Mouse (Mus musculus) monocyte, adult 5-6 weeks (primary cell): ENCODE data around the gene Mmgt1. TPM values are rescaled to one million over a fixed set of nuclear protein-coding genes. Genes with fewer than 3 reads are reported as not detected.

Experiments used
- total RNA-seq: library from RNA; stranded (forward); fragments of 200-1000, 200-491, 200-594 nt; gene quantifications from 3 replicates; pipeline ENCODE4 v1.2.3, GENCODE M21; 2017

Mmgt1 gene
- total RNA-seq, 1 experiment from 2014 or later: 7.4 TPM

Other genes starting within 250 kb of the Mmgt1 start
- 0.19 TPM in 1 of 3 replicates, not detected in the others for gene Smim10l2a, start 223.5 kb downstream of the Mmgt1 start, total RNA-seq
- 8.1 to 16.1 TPM in 2 of 3 replicates, not detected in the other for gene Gm2174, start 150.1 kb downstream of the Mmgt1 start, total RNA-seq
- 62.3 to 99.4 TPM (median 94.4 TPM) in 3 replicates for gene Ints6l, start 143.2 kb downstream of the Mmgt1 start, total RNA-seq
- not detected in 3 replicates for gene Gm10477, start 73.3 kb downstream of the Mmgt1 start, total RNA-seq
- not detected in 3 replicates for gene Gm648, start 48.5 kb downstream of the Mmgt1 start, total RNA-seq
- 9.9 to 11.5 TPM (median 11.3 TPM) in 3 replicates for gene Slc9a6, start 11.7 kb upstream of the Mmgt1 start, total RNA-seq
- gene Fhl1, start 133.7 kb upstream of the Mmgt1 start, total RNA-seq: 0.67 to 22.2 TPM (median 0.96 TPM) in 3 replicates
- 1.3 to 1.9 TPM in 2 of 3 replicates, not detected in the other for gene Map7d3, start 224.3 kb upstream of the Mmgt1 start, total RNA-seq